Mouse (Mus musculus): ENCODE results near the gene Tsc22d3.
"Not testable (repeated sequence)": the region's sequence is repeated elsewhere in the genome, so short reads cannot be mapped to it uniquely, and the experiment has no call there.

The Tsc22d3 gene

DNA sequence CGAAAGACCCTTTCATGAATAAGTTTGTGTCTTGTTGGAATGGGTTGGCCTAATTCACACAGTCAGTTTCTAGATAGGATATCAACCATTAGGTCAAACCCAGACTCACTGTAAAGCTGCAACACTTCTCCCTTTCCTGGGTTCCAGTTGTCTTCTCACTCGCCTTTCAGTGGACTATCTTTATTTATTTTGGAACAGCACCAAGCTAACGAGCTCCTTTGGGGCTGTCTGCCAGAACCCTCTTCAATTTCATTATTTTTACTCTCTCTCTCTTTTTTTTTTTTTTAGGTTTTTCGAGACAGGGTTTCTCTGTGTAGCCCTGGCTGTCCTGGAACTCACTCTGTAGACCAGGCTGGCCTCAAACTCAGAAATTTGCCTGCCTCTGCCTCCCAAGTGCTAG lies 102.0 kb downstream of the Tsc22d3 start:
- DNase-seq (ENCODE audit: low read depth) = not testable (repeated sequence)

DNA sequence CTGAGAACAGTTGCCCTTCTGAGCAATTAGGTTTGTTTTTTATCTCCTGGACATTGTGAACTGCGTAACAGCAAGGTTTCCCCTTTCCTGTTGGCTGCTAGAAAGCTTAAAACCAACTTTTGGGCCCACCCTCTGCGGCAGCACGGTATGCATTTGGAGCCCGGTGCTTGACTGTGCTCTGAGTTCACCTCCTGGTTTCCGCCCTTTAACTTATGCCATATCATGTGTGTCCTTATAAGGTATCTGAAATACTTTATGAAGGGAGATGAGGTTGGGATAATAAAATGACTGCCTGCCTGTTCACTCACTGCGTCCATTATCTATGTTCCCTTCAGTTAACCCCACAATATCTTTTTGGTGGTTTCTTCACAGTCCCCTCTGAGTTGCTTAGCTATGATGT lies 106.3 kb downstream of the Tsc22d3 start:
- no peak for DNase-seq (ENCODE audit: low read depth)

DNA sequence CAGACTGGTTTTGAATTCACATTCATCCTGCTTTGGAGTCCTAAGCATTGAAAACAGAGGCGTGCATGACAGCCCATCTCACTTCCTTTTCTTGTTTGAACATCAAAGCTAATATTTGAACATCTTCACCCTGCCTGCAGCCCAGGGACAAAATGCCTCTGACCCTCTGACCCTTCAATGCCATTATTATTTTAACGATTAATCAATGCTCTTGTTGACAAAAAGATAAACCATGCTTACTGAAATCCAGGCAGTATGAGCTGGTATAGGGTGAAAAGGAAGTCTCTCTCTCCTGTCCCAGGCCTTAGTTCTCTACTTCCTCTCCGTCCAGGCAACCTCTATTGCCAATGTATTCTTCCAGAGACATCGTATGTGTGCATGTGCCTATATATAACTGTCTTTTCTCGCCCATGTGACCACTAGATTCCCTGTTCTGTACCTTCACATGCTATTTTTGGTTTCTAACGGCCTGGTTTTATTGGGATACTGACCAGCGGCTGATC lies 106.9 kb downstream of the Tsc22d3 start:
- no peak for DNase-seq (ENCODE audit: low read depth)

DNA sequence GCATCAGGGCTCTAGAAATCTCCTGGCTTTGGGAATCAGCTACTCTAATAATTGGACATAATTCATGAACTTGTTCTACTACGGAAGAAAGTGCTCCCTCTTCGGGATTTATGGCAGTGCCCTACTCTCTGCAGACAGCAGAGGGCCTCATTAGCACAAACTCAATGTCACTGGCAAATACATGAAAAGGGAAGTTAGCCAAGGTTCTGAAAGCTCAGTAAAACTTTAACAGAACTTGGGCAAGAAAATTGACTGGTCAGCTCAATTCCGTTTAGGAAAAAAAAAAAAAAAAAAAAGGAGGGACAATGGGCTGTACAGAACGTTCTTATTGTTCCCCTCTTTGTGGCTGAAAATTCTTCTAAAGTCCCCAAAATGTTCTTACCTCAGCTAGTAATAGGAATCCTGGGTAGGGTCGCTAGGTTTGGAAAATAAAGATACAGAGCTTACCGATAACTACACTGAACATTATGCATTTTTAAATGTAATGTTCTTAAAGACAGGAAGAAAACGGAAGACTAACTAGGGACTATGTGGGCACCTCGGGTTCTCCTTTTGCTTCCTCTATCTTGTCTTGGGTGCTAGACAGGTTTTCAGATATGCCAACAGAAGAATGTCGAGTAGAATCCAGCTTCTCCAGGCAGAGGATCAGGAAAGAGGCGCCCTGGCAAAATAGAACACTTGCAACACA lies 108.4 kb downstream of the Tsc22d3 start:
- DNase-seq (ENCODE audit: low read depth) = peak; percentile 76

DNA sequence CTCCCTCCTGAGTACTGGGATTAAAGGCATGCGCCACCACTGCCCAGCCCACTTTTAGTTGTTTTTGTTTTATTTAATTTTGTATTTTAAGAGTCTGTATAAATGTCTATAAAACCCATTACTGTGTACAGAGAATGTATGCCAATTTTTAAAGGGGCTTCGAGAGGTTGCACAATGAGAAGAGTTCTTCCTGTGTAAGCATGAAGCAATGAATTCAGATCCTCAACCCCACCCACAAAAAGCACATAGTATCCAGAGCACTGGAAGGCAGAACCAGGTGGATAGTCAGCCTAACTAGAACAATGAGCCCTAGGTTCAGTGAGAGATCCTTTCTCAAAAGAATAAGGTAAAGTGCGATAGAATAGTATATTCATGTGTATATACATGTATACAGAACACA lies 110.3 kb downstream of the Tsc22d3 start:
- no peak for DNase-seq (ENCODE audit: low read depth)
